7 mouse cellular contexts compared by ENCODE assay signal in the genomic region with DNA sequence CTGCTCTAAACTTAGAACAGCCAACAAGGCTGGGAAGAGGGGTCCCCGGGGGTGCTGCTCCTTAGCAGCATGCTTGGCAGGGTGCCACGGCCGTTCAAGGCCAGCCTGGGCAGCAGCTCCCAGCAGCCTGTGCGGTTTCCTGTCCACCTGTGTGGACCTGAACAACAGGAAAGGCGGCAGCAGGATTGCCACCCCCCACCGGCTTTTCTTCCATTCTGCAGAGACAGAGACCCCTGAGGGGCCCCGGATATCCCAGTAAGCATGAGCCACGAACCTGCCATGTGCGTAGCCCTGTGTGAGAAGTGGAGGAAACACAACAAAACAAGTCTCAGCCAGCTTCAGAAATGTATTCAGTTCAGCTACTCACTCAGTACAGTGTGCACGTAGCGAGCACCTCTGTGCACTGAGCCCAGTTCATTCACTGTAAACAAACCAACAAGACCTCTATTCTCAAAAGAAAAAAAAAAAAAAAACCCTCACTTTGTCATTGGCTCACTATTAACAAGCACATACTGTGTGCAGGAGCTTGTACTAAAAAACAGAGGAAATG.
DNase-seq lines count a peak whose midpoint lies in the region; ATAC-seq lines count a peak whose summit lies in the region.

No protein-coding gene starts in this region.

- no peaks in the 10 kb centered on the region for H3K9me3 ChIP-seq in midbrain, embryonic 10.5 days (replicated peaks)
- no peaks in the 10 kb centered on the region for H3K9me3 ChIP-seq in midbrain, embryonic 11.5 days (ENCODE audit: control insufficient read depth, low read length)
- no peaks in the 10 kb centered on the region for H3K9me3 ChIP-seq in embryonic facial prominence, embryonic 15.5 days (replicated peaks)

- no peak overlapping the region for H3K4me3 ChIP-seq in midbrain, embryonic 10.5 days
- no peak overlapping the region for H3K4me3 ChIP-seq in midbrain, embryonic 11.5 days (ENCODE audit: low read depth, low read length)
- H3K4me3 ChIP-seq in embryonic facial prominence, embryonic 15.5 days (replicated peaks), result no peak overlapping the region

- no peak for ATAC-seq in midbrain, embryonic 11.5 days (ENCODE audit: low FRiP score)
- ATAC-seq in embryonic facial prominence, embryonic 15.5 days (ENCODE audit: insufficient number of reproducible peaks, low FRiP score, low TSS enrichment, low read depth), result peak; percentile 5; the same call in 1 of the 2 replicates

- intact Hi-C loops in heart, postnatal 10 days (cut with DNase I), result loop anchor here (10.0 kb wide), 1 partner anchor 277 kb away; no protein-coding TSS in a partner anchor

- no peak overlapping the region for H3K9ac ChIP-seq in midbrain, embryonic 11.5 days (ENCODE audit: low read length)
- H3K9ac ChIP-seq in embryonic facial prominence, embryonic 15.5 days, result no peak overlapping the region

- H3K36me3 ChIP-seq in midbrain, embryonic 10.5 days, result no peaks in the 10 kb centered on the region
- H3K36me3 ChIP-seq in midbrain, embryonic 11.5 days (ENCODE audit: control insufficient read depth, insufficient read depth, low read length), result no peaks in the 10 kb centered on the region
- H3K36me3 ChIP-seq in embryonic facial prominence, embryonic 15.5 days, result no peaks in the 10 kb centered on the region

- H3K4me1 ChIP-seq in midbrain, embryonic 10.5 days, result peaks cover 64% of the 10 kb centered on the region
- peaks cover 5% of the 10 kb centered on the region for H3K4me1 ChIP-seq in midbrain, embryonic 11.5 days (ENCODE audit: control insufficient read depth, insufficient read depth, low read length)
- peaks cover 63% of the 10 kb centered on the region for H3K4me1 ChIP-seq in embryonic facial prominence, embryonic 15.5 days

- H3K27me3 ChIP-seq in midbrain, embryonic 10.5 days (ENCODE audit: low read depth, poor library complexity, severe bottlenecking), result no peaks in the 10 kb centered on the region
- no peaks in the 10 kb centered on the region for H3K27me3 ChIP-seq in midbrain, embryonic 11.5 days (ENCODE audit: control insufficient read depth, insufficient read depth, low read length)
- H3K27me3 ChIP-seq in embryonic facial prominence, embryonic 15.5 days, result no peaks in the 10 kb centered on the region

- 63% methylated on average over 11 of the region's 11 CpGs for WGBS in midbrain, embryonic 10.5 days
- WGBS in midbrain, embryonic 11.5 days, result 57% methylated on average over 11 of the region's 11 CpGs
- WGBS in embryonic facial prominence, embryonic 15.5 days, result 31% methylated on average over 11 of the region's 11 CpGs

- H3K4me2 ChIP-seq in midbrain, embryonic 11.5 days, result no peak overlapping the region
- H3K4me2 ChIP-seq in embryonic facial prominence, embryonic 15.5 days (replicated peaks), result no peak overlapping the region

- peak overlapping the region; percentile 77 for H3K27ac ChIP-seq in midbrain, embryonic 10.5 days (replicated peaks)
- no peak overlapping the region for H3K27ac ChIP-seq in midbrain, embryonic 11.5 days (ENCODE audit: low read depth, low read length)
- peak overlapping the region; percentile 88 for H3K27ac ChIP-seq in embryonic facial prominence, embryonic 15.5 days (replicated peaks)

- DNase-seq in midbrain, embryonic 10.5 days (ENCODE audit: low spot score), result no peak
- no peak for DNase-seq in midbrain, embryonic 11.5 days (ENCODE audit: low spot score, missing footprints)
- peak; percentile 38 to 50 for DNase-seq in heart, postnatal 10 days
- DNase-seq in liver, result peak; percentile 48
- no peak for DNase-seq in frontal cortex, postnatal 36 days (ENCODE audit: low spot score in 2 of 2)
- no peak for DNase-seq in c-Kit-positive CD71-positive TER-119-positive erythroid progenitor cells, embryonic 14.5 days (ENCODE audit: low spot score)

Comparison
In these comparisons a context has a peak if more than half of its experiments do, and no peak if none do; other contexts are left out.
1. DNase-seq: peak in heart, postnatal 10 days (2 of 2) and liver (single experiment); none in midbrain, embryonic 10.5 days (single experiment), midbrain, embryonic 11.5 days (single experiment), frontal cortex, postnatal 36 days (0 of 2) and c-Kit-positive CD71-positive TER-119-positive erythroid progenitor cells, embryonic 14.5 days (single experiment).